Mouse (Mus musculus) G1E-ER4 (cell line): ENCODE results near the gene Adam30. TPM values are rescaled to one million over a fixed set of nuclear protein-coding genes. Genes with fewer than 3 reads are reported as not detected.

Experiments used
- GATA1 ChIP-seq: IDR thresholded peaks from one replicate; pipeline ENCODE4 v1.8.0; 2012; ENCODE audit warnings: low read length, inconsistent platforms
- polyA plus RNA-seq: library from polyadenylated mRNA; stranded (reverse); fragments of >175 nt; gene quantifications from 2 replicates; pipeline ENCODE4 v1.2.3, GENCODE M21; 2012

Adam30 gene
- polyA plus RNA-seq: not detected in 2 replicates

- no peak for TF ChIP-seq GATA1
These were observed at the start of gene Adam30 for GRCm38 (mm10) chr3:98160330-98160729. Gene Adam30, plus strand, starts transcription at chr3:98160630.

GRCm38 (mm10) chr3:98118252-98118651, 42.2 kb upstream of the Adam30 start:
- no peak for TF ChIP-seq GATA1

GRCm38 (mm10) chr3:98119338-98119737, 41.1 kb upstream of the Adam30 start:
- no peak for TF ChIP-seq GATA1

GRCm38 (mm10) chr3:98120884-98121283, 39.5 kb upstream of the Adam30 start:
- TF ChIP-seq GATA1: no peak

GRCm38 (mm10) chr3:98127775-98128174, 32.7 kb upstream of the Adam30 start:
- no peak for TF ChIP-seq GATA1

- TF ChIP-seq GATA1: no peak
These were observed 31.7 kb upstream of the Adam30 start for GRCm38 (mm10) chr3:98128716-98129115.

GRCm38 (mm10) chr3:98132636-98133035, 27.8 kb upstream of the Adam30 start:
- no peak for TF ChIP-seq GATA1

GRCm38 (mm10) chr3:98141456-98141855, 19.0 kb upstream of the Adam30 start:
- no peak for TF ChIP-seq GATA1

- TF ChIP-seq GATA1: no peak
These were observed 17.6 kb upstream of the Adam30 start for GRCm38 (mm10) chr3:98142862-98143261.

- TF ChIP-seq GATA1: no peak
These were observed 15.2 kb upstream of the Adam30 start for GRCm38 (mm10) chr3:98145204-98145603.

GRCm38 (mm10) chr3:98146471-98147410, 13.7 kb upstream of the Adam30 start:
- no peak for TF ChIP-seq GATA1

- TF ChIP-seq GATA1: no peak
These were observed 12.7 kb upstream of the Adam30 start for GRCm38 (mm10) chr3:98147706-98148105.

- TF ChIP-seq GATA1: no peak
These were observed 10.5 kb upstream of the Adam30 start for GRCm38 (mm10) chr3:98149881-98150280.

- TF ChIP-seq GATA1: no peak
These were observed 9.4 kb upstream of the Adam30 start for GRCm38 (mm10) chr3:98151016-98151415.

- no peak for TF ChIP-seq GATA1
These were observed 7.0 kb upstream of the Adam30 start for GRCm38 (mm10) chr3:98153460-98153859.

GRCm38 (mm10) chr3:98156158-98156557, 4.3 kb upstream of the Adam30 start:
- no peak for TF ChIP-seq GATA1

GRCm38 (mm10) chr3:98157073-98157472, 3.4 kb upstream of the Adam30 start:
- TF ChIP-seq GATA1: no peak
